Mouse (Mus musculus) neural tube, embryonic 10.5 days (tissue): ENCODE results near the gene Hist1h2bg.
"Not testable (repeated sequence)": the region's sequence is repeated elsewhere in the genome, so short reads cannot be mapped to it uniquely, and the experiment has no call there.

ENCODE experiments used
- DNase-seq: peaks from one replicate; pipeline ENCODE4 v3.0.0-alpha.2; 2017; ENCODE audit warnings: low spot score; ENCODE audit errors: extremely low spot score

The Hist1h2bg gene

GRCm38 (mm10) chr13:23538249-23538648 lies 32.9 kb upstream of the Hist1h2bg start:
- DNase-seq: no peak

DNA sequence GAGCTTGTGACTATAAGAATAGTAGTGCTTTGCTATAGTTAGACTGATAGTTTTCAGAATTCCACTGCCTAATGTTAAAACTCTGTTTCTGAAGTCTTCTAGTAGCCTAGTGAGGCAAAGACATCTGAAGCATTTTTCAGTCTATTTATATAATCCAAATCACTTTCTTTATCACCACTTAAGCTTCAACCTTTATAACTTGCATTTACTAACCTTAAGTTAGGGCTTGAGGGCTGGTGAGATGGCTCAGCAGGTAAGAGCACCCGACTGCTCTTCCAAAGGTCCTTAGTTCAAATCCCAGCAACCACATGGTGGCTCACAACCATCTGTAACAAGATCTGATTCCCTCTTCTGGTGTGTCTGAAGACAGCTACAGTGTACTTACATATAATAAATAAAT lies 31.4 kb upstream of the Hist1h2bg start:
- not testable (repeated sequence) for DNase-seq

GRCm38 (mm10) chr13:23541497-23541896 lies 29.7 kb upstream of the Hist1h2bg start:
- no peak for DNase-seq

DNA sequence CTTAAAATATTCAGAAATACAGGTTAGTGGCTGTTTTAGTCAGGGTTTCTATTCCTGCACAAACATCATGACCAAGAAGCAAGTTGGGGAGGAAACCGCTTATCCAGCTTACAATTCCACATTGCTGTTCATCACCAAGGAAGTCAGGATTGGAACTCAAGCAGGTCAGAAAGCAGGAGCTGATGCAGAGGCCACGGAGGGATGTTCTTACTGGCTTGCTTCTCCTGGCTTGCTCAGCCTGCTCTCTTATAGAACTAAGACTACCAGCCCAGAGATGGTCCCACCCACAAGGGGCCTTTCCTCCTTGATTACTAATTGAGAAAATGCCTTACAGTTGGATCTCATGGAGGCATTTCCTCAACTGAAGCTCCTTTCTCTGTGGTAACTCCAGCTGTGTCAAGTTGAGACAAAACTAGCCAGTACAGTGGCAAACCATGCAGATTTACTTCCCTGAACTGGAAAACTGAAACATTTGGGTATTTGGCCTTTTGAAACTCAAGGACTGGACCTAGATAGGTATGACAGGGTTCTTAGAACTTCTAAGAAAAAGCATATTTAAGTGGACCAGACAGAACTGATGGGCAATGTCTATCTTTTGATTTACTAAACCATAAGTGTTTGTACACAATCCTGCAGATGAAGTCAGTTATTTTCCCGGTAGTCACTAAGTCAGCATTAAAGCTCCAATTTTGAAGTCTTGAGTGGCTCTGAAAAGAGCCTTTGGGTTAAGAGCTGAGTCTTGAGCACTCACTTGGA lies 28.8 kb upstream of the Hist1h2bg start:
- DNase-seq: not testable (repeated sequence)

DNA sequence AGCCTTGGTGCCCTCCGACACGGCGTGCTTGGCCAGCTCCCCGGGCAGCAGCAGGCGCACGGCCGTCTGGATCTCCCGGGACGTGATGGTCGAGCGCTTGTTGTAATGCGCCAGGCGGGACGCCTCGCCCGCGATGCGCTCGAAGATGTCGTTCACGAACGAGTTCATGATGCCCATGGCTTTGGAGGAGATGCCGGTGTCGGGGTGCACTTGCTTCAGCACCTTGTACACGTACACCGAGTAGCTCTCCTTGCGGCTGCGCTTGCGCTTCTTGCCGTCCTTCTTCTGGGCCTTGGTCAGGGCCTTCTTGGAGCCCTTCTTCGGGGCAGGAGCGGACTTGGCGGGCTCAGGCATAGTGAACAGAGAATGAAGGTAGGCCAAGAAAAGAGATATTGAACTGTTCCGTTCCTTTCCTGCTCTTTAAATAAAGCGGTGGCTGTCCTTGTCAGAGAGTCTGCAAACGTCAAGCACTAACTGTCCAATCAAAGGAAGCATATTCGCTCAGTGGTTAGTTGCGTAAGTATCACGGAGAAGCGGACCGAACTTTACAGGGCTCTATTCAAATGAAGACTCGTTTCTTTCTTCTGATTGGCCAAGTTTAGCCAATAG lies 28.1 kb upstream of the Hist1h2bg start, which contains the start of gene Hist1h2bh:
Gene Hist1h2bh, minus strand, starts transcription at position 394 of the 609 bp plus-strand sequence.
- peak; percentile 83 for DNase-seq

GRCm38 (mm10) chr13:23543965-23544786 lies 27.0 kb upstream of the Hist1h2bg start, which contains the start of gene Hist1h3f:
Hist1h3f (plus strand) TSS chr13:23544052.
- no peak for DNase-seq

DNA sequence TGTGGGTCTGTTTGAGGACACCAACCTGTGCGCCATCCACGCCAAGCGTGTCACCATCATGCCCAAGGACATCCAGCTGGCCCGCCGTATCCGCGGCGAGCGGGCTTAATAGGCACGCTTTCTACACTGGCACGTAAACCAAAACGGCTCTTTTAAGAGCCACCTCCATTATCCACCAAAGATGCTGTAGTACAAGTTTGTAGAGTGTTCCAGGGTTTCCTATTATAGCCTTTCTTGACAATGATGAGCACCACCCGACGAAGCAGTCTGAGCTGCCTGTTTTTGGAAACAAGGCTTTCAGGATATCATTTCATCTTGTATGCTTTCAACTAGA lies 26.4 kb upstream of the Hist1h2bg start:
- DNase-seq: not testable (repeated sequence)

DNA sequence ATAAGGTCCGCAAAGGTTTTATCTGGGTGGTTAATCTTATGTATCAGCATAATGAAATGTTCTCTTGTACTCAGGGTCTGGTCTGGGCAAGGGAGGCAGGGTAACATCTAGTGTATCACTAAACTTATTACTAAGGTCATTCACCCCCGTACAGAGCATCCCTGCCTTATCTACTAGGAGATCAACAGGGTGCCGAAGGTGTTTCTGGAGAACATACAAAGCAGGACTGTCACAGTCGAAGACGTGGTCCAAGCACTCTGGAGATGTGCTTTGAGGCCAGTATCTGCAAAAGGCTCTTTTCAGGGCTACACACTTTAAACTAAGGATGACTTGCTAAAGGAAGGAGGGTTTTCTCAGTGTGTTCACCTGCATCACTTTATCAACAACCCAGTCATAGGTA lies 24.5 kb upstream of the Hist1h2bg start:
- DNase-seq: no peak

GRCm38 (mm10) chr13:23550761-23551145 lies 20.4 kb upstream of the Hist1h2bg start:
- no peak for DNase-seq

DNA sequence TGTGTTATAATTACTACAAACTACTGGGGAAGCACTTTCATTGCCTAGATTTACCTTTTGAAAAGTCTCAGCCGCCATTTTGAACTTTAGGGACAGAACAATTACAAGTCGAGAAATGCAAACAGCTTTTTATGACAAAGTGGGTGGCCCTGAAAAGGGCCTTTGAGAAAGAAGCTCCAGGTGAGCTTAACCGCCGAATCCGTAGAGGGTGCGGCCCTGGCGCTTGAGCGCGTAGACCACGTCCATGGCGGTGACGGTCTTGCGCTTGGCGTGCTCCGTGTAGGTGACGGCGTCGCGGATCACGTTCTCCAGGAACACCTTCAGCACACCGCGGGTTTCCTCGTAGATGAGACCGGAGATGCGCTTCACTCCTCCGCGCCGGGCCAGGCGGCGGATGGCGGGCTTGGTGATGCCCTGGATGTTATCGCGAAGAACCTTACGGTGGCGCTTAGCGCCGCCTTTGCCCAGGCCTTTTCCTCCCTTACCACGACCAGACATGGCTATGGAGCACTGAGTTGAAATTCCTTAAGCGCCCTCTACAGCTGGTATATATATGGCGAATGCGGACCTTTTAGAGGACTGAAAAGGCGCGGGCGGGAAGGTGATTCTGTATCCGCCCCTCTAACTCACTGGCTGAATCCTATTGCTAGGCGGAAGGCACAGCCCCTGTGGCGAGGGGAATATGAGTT lies 19.9 kb upstream of the Hist1h2bg start, which contains the start of gene Hist1h4f:
Gene Hist1h4f, minus strand, starts transcription at position 503 of the 689 bp plus-strand sequence.
- peak; percentile 94 for DNase-seq

GRCm38 (mm10) chr13:23551931-23552914 lies 19.0 kb upstream of the Hist1h2bg start:
- DNase-seq: no peak

GRCm38 (mm10) chr13:23552962-23553361 lies 18.2 kb upstream of the Hist1h2bg start, which contains the start of gene Hist1h1d:
Hist1h1d (plus strand) TSS chr13:23553262.
- DNase-seq: no peak

DNA sequence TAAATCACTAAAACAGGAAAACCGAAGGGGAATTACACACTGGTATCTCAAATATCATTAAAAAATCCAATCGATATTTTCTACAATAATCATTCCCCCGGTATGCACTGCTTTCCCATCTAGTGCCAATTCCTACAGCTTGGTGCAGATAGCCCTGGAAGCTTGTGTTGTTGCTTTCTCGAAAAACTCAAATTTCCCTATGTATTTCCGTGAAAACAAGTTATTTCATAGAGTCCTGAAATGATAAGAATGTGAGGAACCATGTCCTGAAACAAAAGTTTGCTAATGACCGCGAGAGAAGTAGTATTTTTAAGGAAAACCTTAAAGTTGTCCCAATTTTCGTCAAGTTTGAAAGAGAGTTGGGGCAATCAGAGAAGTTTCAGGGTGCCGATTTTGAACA lies 16.8 kb upstream of the Hist1h2bg start:
- DNase-seq: no peak

DNA sequence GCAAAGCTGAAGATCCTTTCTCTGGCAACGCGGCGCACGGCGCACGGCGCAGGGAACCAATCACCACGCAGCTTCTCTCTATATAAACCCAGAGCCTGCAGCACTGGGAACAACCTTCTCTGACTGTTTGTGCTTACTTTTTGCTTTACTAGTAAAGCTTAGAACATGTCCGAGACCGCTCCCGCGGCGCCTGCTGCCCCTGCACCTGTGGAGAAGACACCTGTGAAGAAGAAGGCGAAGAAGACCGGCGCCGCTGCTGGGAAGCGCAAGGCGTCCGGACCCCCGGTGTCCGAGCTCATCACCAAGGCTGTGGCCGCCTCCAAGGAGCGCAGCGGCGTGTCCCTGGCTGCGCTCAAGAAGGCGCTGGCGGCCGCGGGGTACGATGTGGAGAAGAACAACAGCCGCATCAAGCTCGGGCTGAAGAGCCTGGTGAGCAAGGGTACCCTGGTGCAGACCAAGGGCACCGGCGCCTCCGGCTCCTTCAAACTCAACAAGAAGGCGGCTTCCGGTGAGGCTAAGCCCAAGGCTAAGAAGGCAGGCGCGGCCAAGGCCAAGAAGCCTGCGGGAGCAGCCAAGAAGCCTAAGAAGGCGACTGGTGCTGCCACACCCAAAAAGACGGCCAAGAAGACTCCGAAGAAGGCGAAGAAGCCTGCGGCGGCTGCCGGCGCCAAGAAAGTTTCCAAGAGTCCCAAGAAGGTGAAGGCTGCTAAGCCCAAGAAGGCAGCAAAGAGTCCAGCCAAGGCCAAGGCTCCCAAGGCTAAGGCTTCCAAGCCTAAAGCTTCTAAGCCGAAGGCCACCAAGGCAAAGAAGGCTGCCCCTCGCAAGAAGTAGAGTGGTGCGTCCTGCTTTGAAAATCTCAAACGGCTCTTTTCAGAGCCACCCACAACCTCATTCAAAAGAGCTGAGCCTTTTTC lies 16.0 kb upstream of the Hist1h2bg start:
- DNase-seq: peak; percentile 87

GRCm38 (mm10) chr13:23555839-23556416 lies 15.3 kb upstream of the Hist1h2bg start:
- peak; percentile 77 for DNase-seq

DNA sequence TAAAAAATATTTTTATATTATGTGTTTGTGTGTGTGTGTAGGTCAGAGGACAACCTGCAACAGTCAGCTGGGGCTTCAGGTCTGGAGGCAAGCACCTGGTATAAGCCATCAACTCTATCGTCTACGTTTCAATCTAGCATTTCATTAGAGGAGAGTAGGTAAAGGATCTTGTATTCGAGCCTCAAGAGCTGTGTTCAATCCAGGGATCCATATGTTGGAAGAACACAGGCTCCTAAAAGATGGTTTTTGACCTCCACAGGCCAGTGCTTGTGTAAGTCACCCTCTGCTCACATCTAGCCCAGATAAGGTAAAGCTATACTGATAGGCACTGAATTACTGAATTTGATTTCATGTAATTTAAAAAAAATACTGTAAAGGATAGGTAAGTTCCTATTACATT lies 14.3 kb upstream of the Hist1h2bg start:
- no peak for DNase-seq

- not testable (repeated sequence) for DNase-seq
Measured at GRCm38 (mm10) chr13:23560699-23561098, 10.5 kb upstream of the Hist1h2bg start.

GRCm38 (mm10) chr13:23561531-23561882 lies 9.7 kb upstream of the Hist1h2bg start:
- not testable (repeated sequence) for DNase-seq
